Mouse (Mus musculus) G1E (cell line): ENCODE data around the gene Tbc1d8b.

Experiments
- CTCF ChIP-seq: IDR thresholded peaks from 2 replicates; pipeline ENCODE4 v1.5.1; 2012; ENCODE audit warnings: low read depth, low read length, inconsistent platforms, mixed read lengths
- GATA1 ChIP-seq: IDR thresholded peaks from 2 replicates; pipeline ENCODE4 v1.6.1; 2012; ENCODE audit warnings: borderline replicate concordance, low read length, inconsistent platforms, mixed read lengths
- TAL1 ChIP-seq: conservative IDR thresholded peaks from 2 replicates; pipeline ENCODE4 v1.6.1; 2012; ENCODE audit warnings: low read depth, low read length, inconsistent platforms, mixed read lengths

GRCm38 (mm10) chrX:139652226-139652625 lies 32.6 kb upstream of the Tbc1d8b start:
- TF ChIP-seq GATA1 (no peak), TAL1 (no peak), CTCF (no peak)
